Mouse (Mus musculus) layer of hippocampus, adult 8-10 months (tissue): Measurements from ENCODE around the gene Ccdc182. TPM values are rescaled to one million over a fixed set of nuclear protein-coding genes. Genes with fewer than 3 reads are reported as not detected.

ENCODE experiments used
- DNase-seq, 2 experiments: peaks; one replicate each; pipeline ENCODE4 v3.0.0; 2022; ENCODE audit warnings: low spot score in 2 of 2
- total RNA-seq, 4 experiments: library from RNA; stranded (reverse); gene quantifications; 2 replicates each; pipeline ENCODE4 v1.2.4; 2022

Gene Ccdc182
- total RNA-seq, 4 experiments from 2014 or later = not detected

- DNase-seq = no peak
Measured at GRCm38 (mm10) chr11:88327016-88327415, 33.2 kb downstream of the Ccdc182 start.

DNA sequence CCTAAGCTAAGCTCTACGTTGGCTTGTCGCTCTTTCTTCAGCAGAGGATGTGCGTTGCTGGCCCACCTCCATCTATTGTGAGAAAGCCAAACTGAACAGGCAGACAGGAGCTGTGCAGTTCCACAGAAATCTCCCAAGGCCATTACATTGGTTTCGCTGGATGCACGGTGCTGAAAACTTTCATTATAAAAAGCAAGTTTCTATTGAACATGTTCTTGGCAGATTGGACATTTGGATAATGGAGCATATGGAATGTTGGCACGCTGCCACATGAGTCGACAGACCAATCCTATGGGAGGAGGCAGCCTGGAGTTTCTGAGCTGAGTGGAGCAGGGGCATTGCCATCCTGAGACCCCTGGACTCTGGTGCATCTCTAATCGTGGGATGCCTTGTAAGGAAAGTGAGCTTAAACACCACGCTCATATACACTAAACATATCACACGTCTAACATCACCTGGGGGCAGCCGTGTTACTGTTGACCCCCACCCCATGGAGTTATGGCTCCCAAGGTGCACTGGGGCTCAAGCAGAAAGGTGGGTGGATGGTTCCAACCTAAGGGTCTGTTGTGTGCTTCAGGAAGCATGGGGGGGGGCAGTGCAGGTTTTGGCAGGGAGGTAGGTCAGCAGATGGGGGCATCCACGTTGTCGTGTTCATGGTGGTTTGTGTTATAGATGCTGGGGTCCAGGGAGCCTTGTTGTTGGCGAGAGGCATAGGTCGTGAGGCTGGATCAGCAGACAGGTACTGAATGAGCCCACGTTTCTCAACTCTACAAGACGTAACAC lies 35.1 kb downstream of the Ccdc182 start:
- peak in 1 of 2 experiments; percentile 15 for DNase-seq

- peak in 1 of 2 experiments; percentile 20 for DNase-seq
Measured at GRCm38 (mm10) chr11:88330799-88331198, 36.9 kb downstream of the Ccdc182 start.

DNA sequence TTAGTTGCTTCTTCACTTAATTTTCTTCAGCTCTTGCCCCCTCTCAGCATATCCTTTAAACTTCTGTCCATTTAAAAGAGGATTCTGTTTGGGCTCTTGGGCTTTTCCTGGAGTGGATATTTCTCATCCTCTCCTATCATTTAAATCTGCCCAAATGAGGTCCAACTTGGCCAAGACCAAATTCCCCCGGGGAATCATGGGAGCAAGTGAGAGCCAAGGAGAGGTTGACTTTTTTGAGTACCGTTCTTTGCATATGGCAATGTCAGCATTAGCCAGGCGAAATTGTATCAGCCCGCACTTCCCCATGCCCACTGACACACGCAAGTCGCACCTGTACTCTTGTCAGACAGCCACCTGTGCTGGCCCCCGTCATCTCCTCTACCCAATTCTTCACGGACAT lies 37.9 kb downstream of the Ccdc182 start:
- DNase-seq = no peak

DNA sequence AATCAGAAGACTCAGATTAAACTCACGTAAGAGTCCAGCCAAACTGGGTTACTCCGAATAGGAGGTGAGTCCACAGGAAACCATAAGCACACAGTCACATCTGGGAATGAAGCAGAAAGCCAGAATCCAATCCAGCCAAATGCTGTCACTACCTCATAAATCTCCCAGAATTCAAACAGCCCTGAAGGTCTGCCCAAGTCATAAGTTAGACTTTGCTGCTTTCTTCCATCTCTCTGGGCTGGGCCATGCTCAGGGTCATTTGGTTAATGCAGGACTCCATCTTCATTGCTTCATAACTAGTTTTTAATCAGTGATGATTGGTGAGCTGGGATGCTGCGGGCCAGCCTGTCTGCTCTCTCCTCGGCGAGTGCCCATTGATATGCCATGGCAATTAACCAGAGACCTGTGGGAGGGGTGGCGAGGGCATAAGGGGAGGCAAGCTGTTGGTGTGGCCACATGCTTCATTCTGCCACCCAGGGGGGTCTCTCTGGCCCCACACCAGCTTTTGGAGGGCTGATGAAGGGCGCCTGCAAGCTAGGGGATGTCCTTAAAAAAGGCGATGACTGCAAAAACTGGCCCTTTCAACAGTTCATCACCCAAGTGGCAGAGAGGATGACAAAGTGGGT lies 38.6 kb downstream of the Ccdc182 start:
- DNase-seq = no peak

DNA sequence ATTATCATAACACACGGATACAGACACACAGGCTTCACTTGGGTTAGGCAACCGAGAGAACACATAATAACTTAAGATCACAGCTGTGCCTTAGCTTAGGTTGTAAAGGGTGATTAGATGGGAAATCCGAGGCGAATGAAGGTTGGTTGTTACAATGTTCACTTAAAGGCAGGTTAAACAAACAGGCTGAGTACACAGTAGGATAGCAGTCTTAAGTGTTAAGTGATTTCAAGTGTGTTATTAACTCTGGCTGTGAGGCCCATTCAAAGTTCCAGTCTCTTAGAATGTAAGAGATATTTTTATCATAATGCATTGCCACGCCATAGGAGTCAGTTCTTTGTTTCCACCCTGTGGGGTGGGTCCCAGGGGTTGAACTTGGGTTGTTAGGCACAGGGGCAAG lies 41.0 kb downstream of the Ccdc182 start:
- no peak for DNase-seq

GRCm38 (mm10) chr11:88337926-88338325 lies 44.1 kb downstream of the Ccdc182 start:
- no peak for DNase-seq

Other genes starting within 250 kb of the Ccdc182 start
- 100 to 1,000 TPM; 208 to 223 (median 218) TPM for gene Srsf1, start 246.7 kb upstream of the Ccdc182 start, total RNA-seq
- gene Vezf1, start 225.8 kb upstream of the Ccdc182 start, total RNA-seq = 10 to 100 TPM; 25.0 to 26.5 (median 25.7) TPM
- 10 to 100 TPM; 30.9 to 38.7 (median 33.4) TPM for gene Cuedc1, start 196.0 kb upstream of the Ccdc182 start, total RNA-seq
- gene Mrps23, start 89.7 kb upstream of the Ccdc182 start, total RNA-seq = 10 to 100 TPM; 63.2 to 64.8 (median 63.7) TPM